Mouse (Mus musculus) cortical plate, adult 2 months (tissue): ENCODE data around the gene Lct. TPM values are rescaled to one million over a fixed set of nuclear protein-coding genes. Genes with fewer than 3 reads are reported as not detected.
"Not testable (repeated sequence)": the region's sequence is repeated elsewhere in the genome, so short reads cannot be mapped to it uniquely, and the experiment has no call there.

Experiments used
- H3K27ac ChIP-seq: fragments of 200-500 bp; 2 replicates; pipeline ENCODE4 v1.5.1; 2012; ENCODE audit warnings: low read length, control low read depth, inconsistent platforms; ENCODE audit not compliant: insufficient read depth
- H3K4me1 ChIP-seq: fragments of 200-500 bp; 2 replicates; pipeline ENCODE4 v1.6.1; 2011; ENCODE audit warnings: low read length; ENCODE audit not compliant: control insufficient read depth, insufficient read depth
- H3K4me3 ChIP-seq: fragments of 200-500 bp; 2 replicates; pipeline ENCODE4 v1.5.1; 2011; ENCODE audit warnings: mild to moderate bottlenecking, low read length, control low read depth; ENCODE audit not compliant: insufficient read depth
- CTCF ChIP-seq: fragments of 200-500 bp; IDR thresholded peaks from 2 replicates; pipeline ENCODE4 v1.5.1; 2011; ENCODE audit warnings: mild to moderate bottlenecking, control low read depth, low read length; ENCODE audit not compliant: insufficient read depth; ENCODE audit errors: extremely low read depth
- POLR2A ChIP-seq: fragments of 200-500 bp; IDR thresholded peaks from 2 replicates; pipeline ENCODE4 v1.6.1; 2011; ENCODE audit warnings: mild to moderate bottlenecking, low read length, control low read depth; ENCODE audit not compliant: insufficient read depth; ENCODE audit errors: extremely low read depth
- polyA plus RNA-seq: library from polyadenylated mRNA; depleted of rRNA; stranded (reverse); fragments of >200 nt; gene quantifications from 2 replicates; pipeline ENCODE4 v1.2.3, GENCODE M21; 2012

The Lct gene
- polyA plus RNA-seq, 1 experiment = 0.63 TPM

DNA sequence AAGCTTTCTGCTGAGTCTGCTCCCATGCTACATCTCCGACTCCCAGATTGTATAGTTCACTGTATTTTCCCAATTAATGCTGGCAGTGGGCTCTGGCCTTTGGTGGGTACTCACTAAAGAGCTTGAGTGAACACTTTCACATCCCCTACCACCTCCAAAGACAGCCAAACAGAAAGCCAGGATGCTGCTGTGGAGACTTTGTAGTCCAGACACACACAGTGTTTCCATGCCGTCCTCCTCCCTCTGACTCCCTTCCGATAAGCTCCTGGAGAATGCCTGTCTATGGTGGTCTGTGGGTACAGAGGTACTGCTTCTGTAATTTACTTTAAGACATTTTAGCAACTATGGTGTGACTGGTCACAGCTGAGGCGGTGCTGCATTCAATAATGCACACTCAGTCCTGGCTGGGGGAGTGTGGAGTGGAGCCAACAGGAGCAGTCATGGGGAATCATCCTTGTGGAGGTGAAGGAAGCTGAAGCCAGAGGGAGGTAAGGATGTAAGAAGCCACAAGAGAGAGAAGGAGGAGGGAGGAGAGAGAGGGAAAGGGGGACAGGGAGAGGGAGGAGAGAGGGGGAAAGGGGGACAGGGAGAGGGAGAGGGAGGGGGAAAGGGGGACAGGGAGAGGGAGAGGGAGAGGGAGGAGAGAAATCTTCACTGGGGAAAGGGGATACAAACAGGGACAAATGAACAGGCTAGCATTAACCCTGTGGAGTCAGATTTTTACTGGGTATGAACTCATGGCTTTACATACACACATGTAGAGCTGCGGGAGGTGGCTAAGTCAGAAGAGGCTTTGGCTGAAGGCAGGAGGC lies 32.2 kb downstream of the Lct start:
- TF ChIP-seq CTCF = no peak
- TF ChIP-seq POLR2A = no peak
- Histone ChIP-seq H3K4me1 (no peaks in the 10 kb centered on the region), H3K4me3 (no peak overlapping the region), H3K27ac (no peak overlapping the region)

- Histone ChIP-seq H3K27ac (no peak overlapping the region), H3K4me1 (no peaks in the 10 kb centered on the region)
- no peak for TF ChIP-seq POLR2A
- no peak for TF ChIP-seq CTCF
Measured at GRCm38 (mm10) chr1:128295296-128295695, 32.8 kb downstream of the Lct start.

GRCm38 (mm10) chr1:128293524-128293923 lies 34.6 kb downstream of the Lct start:
- no peak overlapping the region for H3K4me3 ChIP-seq
- TF ChIP-seq CTCF (no peak), POLR2A (no peak)
- no peaks in the 10 kb centered on the region for H3K4me1 ChIP-seq
- no peak overlapping the region for H3K27ac ChIP-seq

More at GRCm38 (mm10) chr1:128295296-128295695, 32.8 kb downstream of the Lct start:
- no peak overlapping the region for H3K4me3 ChIP-seq

DNA sequence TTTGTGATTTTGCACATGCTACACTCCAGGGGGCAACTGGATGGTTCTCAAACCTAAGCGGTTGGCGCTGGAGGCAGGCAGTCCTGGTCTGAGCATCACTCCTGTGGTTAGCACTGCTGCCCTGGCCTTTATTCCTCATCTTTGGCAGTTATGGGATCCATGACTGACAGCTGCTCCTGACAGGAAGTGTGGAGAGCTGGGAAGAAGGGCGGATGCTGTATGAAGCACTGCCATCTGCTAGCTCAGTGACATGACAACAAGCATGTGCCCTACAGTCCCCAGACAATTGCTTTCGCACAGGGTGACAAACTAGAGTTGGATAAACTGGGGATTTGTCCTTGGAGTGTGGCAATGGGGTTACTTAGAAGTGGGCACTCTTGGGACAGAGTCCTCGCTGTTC lies 37.8 kb downstream of the Lct start:
- no peaks in the 10 kb centered on the region for H3K4me1 ChIP-seq
- TF ChIP-seq CTCF (no peak), POLR2A (no peak)
- H3K27ac ChIP-seq = no peak overlapping the region
- no peak overlapping the region for H3K4me3 ChIP-seq

DNA sequence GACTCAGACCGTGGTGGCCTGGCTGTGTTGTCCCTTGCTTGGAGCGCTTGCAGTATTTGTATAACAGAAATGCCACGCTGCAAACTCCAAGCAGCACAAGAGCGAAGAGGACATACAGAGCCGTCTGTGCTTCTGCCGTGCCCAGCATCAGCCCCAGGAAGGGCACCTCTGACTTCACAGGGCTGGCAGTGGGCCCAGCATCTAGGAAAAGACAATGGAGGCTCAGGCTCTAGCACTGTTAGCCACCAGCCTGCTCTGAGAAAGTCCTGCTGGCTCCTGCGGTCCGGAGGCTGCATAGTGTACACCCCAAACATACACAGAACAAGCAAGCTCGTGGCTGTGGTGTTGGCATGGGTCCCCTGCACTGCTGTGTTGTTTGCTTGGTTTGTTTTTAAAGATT lies 43.0 kb downstream of the Lct start:
- H3K4me3 ChIP-seq = no peak overlapping the region
- no peaks in the 10 kb centered on the region for H3K4me1 ChIP-seq
- TF ChIP-seq POLR2A = no peak
- no peak for TF ChIP-seq CTCF
- H3K27ac ChIP-seq = no peak overlapping the region

DNA sequence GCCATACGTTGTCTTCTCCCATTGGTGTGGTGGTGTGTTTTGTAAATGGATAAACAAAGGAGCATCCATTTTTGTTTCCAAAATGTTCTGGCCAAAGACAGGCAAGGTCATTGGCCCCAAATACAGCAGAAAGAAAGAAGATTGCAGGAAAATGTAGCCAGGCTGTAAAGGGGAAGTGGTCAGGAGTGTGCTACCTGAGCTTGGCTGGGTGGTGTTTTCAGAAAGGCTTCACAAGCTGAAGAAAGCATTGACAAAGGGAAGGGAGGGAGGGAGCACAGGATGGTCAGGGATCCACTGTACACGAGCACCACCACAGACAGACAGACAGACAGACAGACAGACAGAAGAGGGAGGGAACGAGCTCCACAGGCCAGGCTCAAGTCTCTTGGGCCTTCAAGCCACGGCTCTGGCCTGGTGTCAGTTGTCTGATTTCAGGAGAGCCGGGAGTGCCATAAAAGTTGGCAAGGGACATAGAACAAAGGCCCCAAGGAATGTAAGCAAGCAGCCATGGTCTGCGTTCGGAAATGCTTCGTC lies 43.9 kb downstream of the Lct start:
- no peak for TF ChIP-seq CTCF
- TF ChIP-seq POLR2A = no peak
- Histone ChIP-seq H3K4me1 (no peaks in the 10 kb centered on the region), H3K4me3 (no peak overlapping the region), H3K27ac (no peak overlapping the region)

GRCm38 (mm10) chr1:128282924-128283323 lies 45.2 kb downstream of the Lct start:
- Histone ChIP-seq H3K4me3 (no peak overlapping the region), H3K4me1 (no peaks in the 10 kb centered on the region), H3K27ac (no peak overlapping the region)
- TF ChIP-seq CTCF (no peak), POLR2A (no peak)

DNA sequence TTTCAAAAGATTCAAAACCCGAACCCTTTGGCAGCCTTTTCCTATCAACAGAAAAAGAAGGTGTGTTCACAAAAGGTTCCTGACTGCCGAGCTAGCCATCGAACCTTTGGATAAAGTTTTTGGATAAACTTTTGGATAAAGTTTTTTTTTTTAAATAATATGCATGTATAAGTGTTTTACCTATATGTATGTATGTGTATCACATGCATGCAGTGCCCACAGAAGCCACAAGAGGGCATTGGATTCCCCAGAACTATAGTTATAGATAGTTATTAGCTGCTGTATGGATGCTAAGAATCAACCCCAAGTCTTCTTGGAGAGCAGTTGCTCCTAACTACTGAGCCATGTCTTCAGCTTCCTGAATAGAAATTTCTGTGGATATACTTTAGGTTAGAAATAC lies 46.4 kb downstream of the Lct start:
- Histone ChIP-seq H3K27ac (no peak overlapping the region), H3K4me1 (no peaks in the 10 kb centered on the region), H3K4me3 (no peak overlapping the region)
- TF ChIP-seq CTCF (no peak), POLR2A (no peak)

DNA sequence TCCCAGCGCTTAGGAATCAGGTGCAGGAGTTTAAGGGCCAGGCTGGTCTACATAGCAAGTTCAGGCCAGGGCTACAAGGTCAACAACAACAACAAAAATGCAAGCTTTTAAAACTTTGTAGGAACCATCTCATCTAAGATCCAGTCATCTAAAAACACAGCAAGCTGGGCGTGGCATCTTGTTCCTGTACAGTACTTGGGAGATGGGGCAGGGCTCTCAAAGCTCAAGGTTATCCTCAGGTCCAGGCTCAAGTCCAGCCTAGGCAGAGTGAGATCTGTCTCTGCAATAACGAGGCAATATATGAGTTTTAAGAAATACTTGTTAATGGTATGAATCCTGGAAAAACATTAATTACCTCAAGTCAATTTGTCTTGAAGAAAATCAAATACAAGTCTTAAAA lies 49.6 kb downstream of the Lct start:
- no peaks in the 10 kb centered on the region for H3K4me1 ChIP-seq
- TF ChIP-seq POLR2A = no peak
- TF ChIP-seq CTCF = no peak
- H3K4me3 ChIP-seq = no peak overlapping the region

DNA sequence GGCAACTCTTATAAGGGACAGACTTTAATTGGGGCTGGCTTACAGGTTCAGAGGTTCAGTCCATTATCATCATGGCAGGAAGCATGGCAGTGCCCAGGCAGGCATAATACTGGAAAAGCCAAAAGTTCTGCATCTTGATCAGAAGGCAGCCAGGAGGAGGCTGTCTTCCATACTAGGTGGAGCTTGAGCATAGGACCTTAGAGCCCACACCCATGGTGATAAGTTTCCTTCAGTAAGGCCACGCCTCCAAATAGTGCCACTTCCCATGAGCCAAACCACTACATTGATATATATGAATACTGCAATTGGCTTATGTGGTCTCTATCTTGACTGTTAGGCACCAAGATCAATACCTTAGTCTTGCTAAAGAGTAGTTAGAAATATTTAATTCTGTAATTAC lies 52.2 kb downstream of the Lct start:
- H3K4me3 ChIP-seq = no peak overlapping the region
- H3K27ac ChIP-seq = no peak overlapping the region
- H3K4me1 ChIP-seq = no peaks in the 10 kb centered on the region
- TF ChIP-seq CTCF = no peak
- TF ChIP-seq POLR2A = no peak

More for the DNA sequence above, 49.6 kb downstream of the Lct start:
- no peak overlapping the region for H3K27ac ChIP-seq

GRCm38 (mm10) chr1:128270731-128271130 lies 57.4 kb downstream of the Lct start:
- no peak overlapping the region for H3K27ac ChIP-seq
- no peak overlapping the region for H3K4me3 ChIP-seq
- H3K4me1 ChIP-seq = no peaks in the 10 kb centered on the region
- TF ChIP-seq POLR2A = no peak
- TF ChIP-seq CTCF = no peak

DNA sequence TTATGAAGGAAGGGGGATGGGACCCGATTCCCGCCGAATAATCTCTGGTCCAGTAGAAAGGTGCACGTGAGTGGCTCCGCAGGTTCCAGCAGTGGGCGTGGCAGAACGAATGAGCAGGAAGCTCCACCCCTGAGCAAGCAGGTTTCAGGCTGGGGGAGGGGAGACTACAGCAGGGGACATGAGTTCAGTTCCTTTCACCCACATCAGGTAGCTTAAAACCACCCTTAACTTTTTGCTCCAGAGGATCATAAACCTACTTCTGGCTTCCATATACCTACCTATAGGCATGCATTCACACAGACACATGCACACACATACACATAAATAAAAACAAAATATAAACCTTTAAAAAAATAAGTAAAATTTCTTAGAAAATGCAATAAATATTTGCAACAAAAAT lies 61.1 kb downstream of the Lct start:
- H3K27ac ChIP-seq, H3K4me1 ChIP-seq, H3K4me3 ChIP-seq: not testable (repeated sequence)
